Mouse (Mus musculus) B cell, adult 2 months (primary cell): Measurements from ENCODE around the gene Slc25a28.

ENCODE experiments used
- DNase-seq, 2 experiments: peaks; one replicate each; pipeline ENCODE4 v3.0.0; 2022

The Slc25a28 gene

GRCm38 (mm10) chr19:43675525-43676400 lies 1.1 kb upstream of the Slc25a28 start:
- peak in 1 of 2 experiments; percentile 60 for DNase-seq

- no peak for DNase-seq
Observed at GRCm38 (mm10) chr19:43674316-43674689, 378 bp downstream of the Slc25a28 start.

GRCm38 (mm10) chr19:43673513-43674315 lies 967 bp downstream of the Slc25a28 start:
- peak; percentile 9 to 14 for DNase-seq

- no peak for DNase-seq
Observed at GRCm38 (mm10) chr19:43671054-43671453, 3.6 kb downstream of the Slc25a28 start.

- no peak for DNase-seq
Observed at GRCm38 (mm10) chr19:43669136-43669759, 5.4 kb downstream of the Slc25a28 start.

- DNase-seq, result peak; percentile 51 to 54
Observed at GRCm38 (mm10) chr19:43667430-43667809, 7.3 kb downstream of the Slc25a28 start.

- no peak for DNase-seq
Observed at GRCm38 (mm10) chr19:43666661-43667429, 7.8 kb downstream of the Slc25a28 start.

GRCm38 (mm10) chr19:43665441-43666048 lies 9.1 kb downstream of the Slc25a28 start:
- peak; percentile 65 to 68 for DNase-seq

- DNase-seq, result no peak
Observed at GRCm38 (mm10) chr19:43663471-43663870, 11.2 kb downstream of the Slc25a28 start.

GRCm38 (mm10) chr19:43662176-43662967 lies 12.3 kb downstream of the Slc25a28 start:
- DNase-seq, result no peak

- DNase-seq, result no peak
Observed at GRCm38 (mm10) chr19:43660774-43661173, 13.9 kb downstream of the Slc25a28 start.

GRCm38 (mm10) chr19:43659632-43660031 lies 15.0 kb downstream of the Slc25a28 start:
- no peak for DNase-seq

- DNase-seq, result peak; percentile 79 to 81
Observed at GRCm38 (mm10) chr19:43655735-43656492, 18.8 kb downstream of the Slc25a28 start.

GRCm38 (mm10) chr19:43651241-43651785 lies 23.4 kb downstream of the Slc25a28 start:
- DNase-seq, result no peak

- DNase-seq, result no peak
Observed at GRCm38 (mm10) chr19:43648343-43648742, 26.3 kb downstream of the Slc25a28 start.

GRCm38 (mm10) chr19:43647261-43647660 lies 27.4 kb downstream of the Slc25a28 start:
- DNase-seq, result peak; percentile 36 to 43

- no peak for DNase-seq
Observed at GRCm38 (mm10) chr19:43646852-43647251, 27.8 kb downstream of the Slc25a28 start.

GRCm38 (mm10) chr19:43645508-43645907 lies 29.2 kb downstream of the Slc25a28 start:
- peak in 1 of 2 experiments; percentile 15 for DNase-seq

GRCm38 (mm10) chr19:43642843-43643242 lies 31.8 kb downstream of the Slc25a28 start:
- no peak for DNase-seq

GRCm38 (mm10) chr19:43641833-43642232 lies 32.8 kb downstream of the Slc25a28 start:
- DNase-seq, result no peak
